ENCODE assay signal across 27 mouse cellular contexts in genomic region chr16:87709971-87710370, GRCm38 (mm10). TPM values are rescaled to one million over a fixed set of nuclear protein-coding genes. Genes with fewer than 3 reads are reported as not detected.
DNase-seq lines count a peak whose midpoint lies in the region; ATAC-seq and TF ChIP-seq lines count a peak whose summit lies in the region.
"Had no signal": no experiment of that assay in that cellular context is flagged by ENCODE, and none has a peak within 500 bp of the region (broad histone marks: within the 10 kb centered on the region; RNA-seq: fewer than 3 reads in every experiment).

No protein-coding gene starts in this region.

- ATAC-seq in heart, embryonic 11.5 days (replicated peaks; ENCODE audit: insufficient number of reproducible peaks, low FRiP score, low TSS enrichment), result no peak
- ATAC-seq in intestine, postnatal 0 days, result peak; percentile 40
- ATAC-seq in intestine, embryonic 16.5 days, result no peak
- no peak for ATAC-seq in liver, embryonic 13.5 days (ENCODE audit: low read depth)
- ATAC-seq: forebrain, embryonic 14.5 days; Patski had no signal

- H3K9me3 ChIP-seq in heart, embryonic 11.5 days (replicated peaks; ENCODE audit: control insufficient read depth, low read length), result no peaks in the 10 kb centered on the region
- no peaks in the 10 kb centered on the region for H3K9me3 ChIP-seq in intestine, postnatal 0 days (ENCODE audit: control insufficient read depth)
- H3K9me3 ChIP-seq in intestine, embryonic 16.5 days (ENCODE audit: control insufficient read depth, low read length), result no peaks in the 10 kb centered on the region
- no peaks in the 10 kb centered on the region for H3K9me3 ChIP-seq in liver, embryonic 13.5 days (replicated peaks)
- H3K9me3 ChIP-seq: embryonic facial prominence, embryonic 13.5 days; embryonic facial prominence, embryonic 15.5 days; forebrain, embryonic 10.5 days; forebrain, embryonic 12.5 days; G1E had no signal

- no peak overlapping the region for H3K27ac ChIP-seq in heart, embryonic 11.5 days (ENCODE audit: low read depth, low read length)
- no peak overlapping the region for H3K27ac ChIP-seq in intestine, postnatal 0 days (ENCODE audit: low read depth, low read length)
- H3K27ac ChIP-seq in intestine, embryonic 16.5 days (ENCODE audit: low read length), result no peak overlapping the region
- 0 out of 2 replicates have a peak overlapping the region, but pooled peaks have one; percentile 34 for H3K27ac ChIP-seq in liver, embryonic 13.5 days
- H3K27ac ChIP-seq: embryonic facial prominence, embryonic 15.5 days; forebrain, embryonic 10.5 days; forebrain, embryonic 12.5 days had no signal

- no peaks in the 10 kb centered on the region for H3K27me3 ChIP-seq in heart, embryonic 11.5 days (ENCODE audit: control insufficient read depth, insufficient read depth, low read length)
- H3K27me3 ChIP-seq in intestine, postnatal 0 days (replicated peaks; ENCODE audit: control insufficient read depth, insufficient read depth, low read length), result no peaks in the 10 kb centered on the region
- H3K27me3 ChIP-seq in intestine, embryonic 16.5 days (replicated peaks; ENCODE audit: control insufficient read depth, insufficient read depth, low read length), result no peaks in the 10 kb centered on the region
- no peaks in the 10 kb centered on the region for H3K27me3 ChIP-seq in liver, embryonic 13.5 days
- H3K27me3 ChIP-seq: CH12.LX; embryonic facial prominence, embryonic 13.5 days; embryonic facial prominence, embryonic 15.5 days; forebrain, embryonic 12.5 days; Patski had no signal

- no peaks in the 10 kb centered on the region for H3K36me3 ChIP-seq in heart, embryonic 11.5 days (ENCODE audit: control insufficient read depth, insufficient read depth, low read length)
- peaks cover 4% of the 10 kb centered on the region; the same call in 1 of the 2 replicates for H3K36me3 ChIP-seq in intestine, postnatal 0 days (ENCODE audit: control insufficient read depth, insufficient read depth)
- H3K36me3 ChIP-seq in intestine, embryonic 16.5 days (ENCODE audit: control insufficient read depth, insufficient read depth, low read length), result no peaks in the 10 kb centered on the region
- H3K36me3 ChIP-seq in liver, embryonic 13.5 days, result no peaks in the 10 kb centered on the region
- H3K36me3 ChIP-seq: embryonic facial prominence, embryonic 13.5 days; embryonic facial prominence, embryonic 15.5 days; forebrain, embryonic 10.5 days; forebrain, embryonic 12.5 days had no signal

- no peak overlapping the region for H3K4me2 ChIP-seq in heart, embryonic 11.5 days
- no peak overlapping the region for H3K4me2 ChIP-seq in intestine, postnatal 0 days (replicated peaks; ENCODE audit: low read depth)
- no peak overlapping the region for H3K4me2 ChIP-seq in intestine, embryonic 16.5 days (ENCODE audit: low read depth, low read length)
- no peak overlapping the region for H3K4me2 ChIP-seq in liver, embryonic 13.5 days
- H3K4me2 ChIP-seq: embryonic facial prominence, embryonic 13.5 days; embryonic facial prominence, embryonic 15.5 days; forebrain, embryonic 12.5 days had no signal

- H3K4me1 ChIP-seq in heart, embryonic 11.5 days (ENCODE audit: control insufficient read depth, insufficient read depth, low read length), result peaks cover 49% of the 10 kb centered on the region
- peaks cover 28% of the 10 kb centered on the region; the same call in 1 of the 2 replicates for H3K4me1 ChIP-seq in intestine, postnatal 0 days (replicated peaks; ENCODE audit: control insufficient read depth, insufficient read depth, low read length)
- H3K4me1 ChIP-seq in intestine, embryonic 16.5 days (ENCODE audit: control insufficient read depth, insufficient read depth, low read length), result peaks cover 44% of the 10 kb centered on the region
- H3K4me1 ChIP-seq in liver, embryonic 13.5 days (replicated peaks), result peaks cover 100% of the 10 kb centered on the region

- H3K9ac ChIP-seq in heart, embryonic 11.5 days (ENCODE audit: low read depth, low read length), result no peak overlapping the region
- H3K9ac ChIP-seq in intestine, postnatal 0 days (ENCODE audit: low read depth, low read length), result no peak overlapping the region
- no peak overlapping the region for H3K9ac ChIP-seq in intestine, embryonic 16.5 days (ENCODE audit: low read depth, low read length)
- no peak overlapping the region for H3K9ac ChIP-seq in liver, embryonic 13.5 days
- H3K9ac ChIP-seq: embryonic facial prominence, embryonic 13.5 days; embryonic facial prominence, embryonic 15.5 days; forebrain, embryonic 12.5 days had no signal

- 97% methylated on average over 9 of the region's 9 CpGs for WGBS in heart, embryonic 11.5 days (ENCODE audit: insufficient replicate concordance)
- WGBS in intestine, postnatal 0 days, result 72% methylated on average over 9 of the region's 9 CpGs
- WGBS in intestine, embryonic 16.5 days, result 91% methylated on average over 9 of the region's 9 CpGs
- 89% methylated on average over 9 of the region's 9 CpGs for WGBS in liver, embryonic 13.5 days (ENCODE audit: insufficient replicate concordance)

- no peak overlapping the region for H3K4me3 ChIP-seq in heart, embryonic 11.5 days (ENCODE audit: low read depth, low read length)
- no peak overlapping the region for H3K4me3 ChIP-seq in intestine, postnatal 0 days (ENCODE audit: low read depth, low read length)
- no peak overlapping the region for H3K4me3 ChIP-seq in intestine, embryonic 16.5 days (ENCODE audit: low read length)
- no peak overlapping the region for H3K4me3 ChIP-seq in liver, embryonic 13.5 days (replicated peaks)
- H3K4me3 ChIP-seq: embryonic facial prominence, embryonic 13.5 days; embryonic facial prominence, embryonic 15.5 days; erythroblast, embryonic 14.5 days; forebrain, embryonic 10.5 days; forebrain, embryonic 12.5 days had no signal

- DNase-seq in heart, adult 11 months, result peak; percentile 66
- DNase-seq in liver, embryonic 13.5 days, result no peak
- no peak for DNase-seq in liver
- peak; percentile 10 for DNase-seq in thymus, postnatal 4 days
- DNase-seq in thymus, adult 18-20 months, result no peak
- DNase-seq: adrenal gland, adult 8-10 months; adrenal gland, postnatal 14 days; B cell, adult 2 months; cerebellum, adult 11 months; cerebellum, adult 18-20 months; cerebellum, adult 8-10 months; cerebellum, adult 9-11 months; cerebellum, postnatal 14 days; cerebellum, postnatal 36 days; embryo, embryonic 11 days had no signal

- peak; percentile 26; the same call in 1 of the 2 replicates for TF ChIP-seq CTCF in intestine, postnatal 0 days (IDR thresholded peaks at IDR 0.05; ENCODE audit: low read depth)

RNA-seq across cellular contexts. Expression of gene Bach1, which starts 11.2 kb away (rescaled TPM):
- polyA plus RNA-seq in heart, embryonic 11.5 days (2014; fragmentation: Nextera tagmentation; extraction: Ambion mirVana), result 11.2 and 13.1 TPM in 2 replicates
- 21.3 and 22.8 TPM in 2 replicates for polyA plus RNA-seq in intestine, postnatal 0 days (2015; fragmentation: Nextera tagmentation; extraction: Ambion mirVana)
- polyA plus RNA-seq in intestine, embryonic 16.5 days (2015; fragmentation: Nextera tagmentation; extraction: Ambion mirVana), result 16.6 and 18.2 TPM in 2 replicates
- polyA plus RNA-seq in liver, embryonic 13.5 days (2015; fragmentation: Nextera tagmentation; extraction: Ambion mirVana), result 6.3 and 9.0 TPM in 2 replicates

Comparison
In these comparisons a context has a peak if more than half of its experiments do, and no peak if none do; other contexts are left out.
1. DNase-seq: peak in heart, adult 11 months (single experiment) and thymus, postnatal 4 days (single experiment); none in liver, embryonic 13.5 days (single experiment), liver (single experiment) and thymus, adult 18-20 months (0 of 2).